Mouse (Mus musculus): ENCODE data around the gene Nat8f2.
"Not testable (repeated sequence)": the region's sequence is repeated elsewhere in the genome, so short reads cannot be mapped to it uniquely, and the experiment has no call there.

Gene Nat8f2

DNA sequence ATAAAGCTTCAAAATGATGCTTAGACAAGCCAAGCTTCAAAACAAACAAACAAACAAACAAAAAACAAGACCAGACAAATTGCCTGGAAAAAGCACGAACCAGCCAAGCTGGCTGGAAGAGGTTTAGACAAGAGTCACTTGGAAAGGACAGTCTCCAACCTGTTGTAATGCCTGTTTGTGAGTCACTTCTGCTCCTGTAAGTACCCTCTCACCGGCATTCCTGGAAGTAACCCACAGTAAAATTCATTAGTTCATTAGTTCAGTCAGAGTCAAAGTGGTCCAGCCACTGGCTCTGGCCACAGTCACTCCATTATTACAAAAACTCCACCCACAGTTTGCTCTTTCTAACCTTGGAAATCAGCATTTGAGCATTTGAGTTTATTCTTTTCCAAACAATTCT lies 5.1 kb downstream of the Nat8f2 start:
- DNase-seq (ENCODE audit: low spot score in 2 of 2), result no peak

DNA sequence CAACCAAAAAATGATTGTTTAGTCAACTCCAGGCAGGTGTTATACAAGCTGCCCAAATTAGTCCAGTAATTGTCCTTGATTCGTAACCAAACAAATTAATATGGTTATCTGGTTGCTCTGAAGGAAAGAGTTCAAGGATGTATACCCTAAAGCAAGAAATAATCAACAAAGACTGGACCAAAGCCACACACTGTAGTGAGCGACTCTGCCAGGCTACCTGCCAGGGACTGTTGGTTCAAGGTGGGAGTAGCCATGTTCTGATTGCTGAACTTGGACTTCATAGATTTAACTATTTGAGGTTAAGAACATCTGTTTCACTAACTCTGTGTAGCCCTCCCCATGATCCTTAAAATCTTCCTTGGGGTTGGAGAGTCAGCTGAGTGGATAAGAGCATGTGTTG lies 5.8 kb downstream of the Nat8f2 start:
- DNase-seq (ENCODE audit: low spot score in 2 of 2), result no peak

DNA sequence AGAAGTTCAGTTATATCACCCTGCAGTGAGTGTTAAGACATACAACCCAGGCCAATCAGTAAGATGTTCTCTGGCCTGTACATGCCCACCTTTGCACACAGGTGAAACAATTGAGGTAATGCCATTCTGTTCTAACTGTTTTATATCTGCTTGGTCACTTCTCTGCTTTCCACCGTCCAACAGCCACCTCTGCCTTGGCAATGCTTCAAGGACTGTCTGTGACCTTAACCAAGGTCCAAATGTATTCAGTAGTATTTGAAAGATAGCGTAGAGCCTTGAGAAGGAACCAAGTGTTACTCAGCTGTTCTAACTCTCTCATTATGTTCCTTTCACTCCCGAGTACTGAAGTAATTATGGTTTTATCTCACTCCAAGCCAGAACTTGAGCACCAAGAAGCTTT lies 6.4 kb downstream of the Nat8f2 start:
- DNase-seq (ENCODE audit: low spot score in 2 of 2), result no peak

DNA sequence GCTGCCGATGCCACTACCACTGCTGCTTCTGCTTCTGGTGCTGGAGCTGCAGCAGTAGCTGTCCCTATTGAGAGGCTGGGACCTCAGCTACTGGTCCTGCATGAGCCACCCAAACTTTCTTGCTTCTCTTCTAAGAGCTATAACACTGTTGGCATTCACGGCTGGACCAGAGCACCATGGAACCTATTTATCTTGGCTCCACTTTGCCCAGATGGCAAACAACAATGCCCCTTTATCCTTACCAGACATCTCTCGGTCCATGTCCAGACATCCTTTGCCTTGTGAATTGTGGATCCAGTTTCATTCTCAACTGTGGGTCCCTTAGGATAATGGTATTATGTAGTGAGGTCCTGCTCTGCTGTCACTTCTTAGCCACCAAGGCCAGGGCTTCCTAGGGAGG lies 7.7 kb downstream of the Nat8f2 start:
- DNase-seq (ENCODE audit: low spot score in 2 of 2), result no peak

DNA sequence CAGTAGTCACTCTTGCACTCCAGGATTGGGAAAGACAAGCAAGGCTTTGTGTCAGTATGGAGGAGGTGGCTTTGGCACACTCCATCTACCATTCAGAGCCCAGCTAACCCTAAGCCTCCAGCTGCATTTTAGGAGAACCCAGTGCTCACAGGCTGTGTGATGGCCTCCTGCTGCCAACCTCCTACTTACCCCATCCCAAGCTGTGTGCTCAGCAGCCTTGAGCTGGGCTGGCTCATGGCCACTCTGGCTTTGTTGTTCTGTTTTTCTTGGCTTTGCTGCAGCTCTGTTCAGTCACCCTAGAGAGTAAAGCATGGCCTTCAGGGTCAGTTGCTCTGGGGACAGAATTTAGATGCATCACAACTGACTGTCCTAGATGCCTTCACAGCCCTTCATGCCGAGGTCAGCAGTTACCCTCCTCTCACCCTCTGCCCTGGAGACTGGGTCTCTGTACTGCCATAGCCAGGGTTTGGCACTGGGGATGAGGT lies 12.7 kb downstream of the Nat8f2 start:
- DNase-seq (ENCODE audit: low spot score in 2 of 2), result peak in 1 of 2 experiments; percentile 67

DNA sequence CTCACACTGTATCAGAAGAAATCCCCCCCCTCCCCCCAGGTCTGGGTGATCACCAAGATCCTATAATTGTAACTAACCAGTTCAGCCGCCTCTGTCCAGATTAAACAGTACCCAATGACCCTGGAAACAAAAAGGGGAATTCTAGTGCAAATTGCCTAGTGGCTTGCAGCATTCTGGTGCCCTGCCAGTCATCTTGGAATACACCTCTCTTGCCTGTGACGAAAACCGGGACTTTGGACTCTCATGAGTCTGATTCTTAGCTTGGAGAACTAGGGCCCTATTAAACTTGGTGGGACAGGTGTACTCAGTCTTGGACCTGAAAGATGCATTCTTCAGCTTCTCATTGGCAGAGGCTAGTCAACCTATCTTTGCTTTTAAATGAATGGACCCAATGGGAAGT lies 15.5 kb downstream of the Nat8f2 start:
- no peak for DNase-seq (ENCODE audit: low spot score in 2 of 2)

DNA sequence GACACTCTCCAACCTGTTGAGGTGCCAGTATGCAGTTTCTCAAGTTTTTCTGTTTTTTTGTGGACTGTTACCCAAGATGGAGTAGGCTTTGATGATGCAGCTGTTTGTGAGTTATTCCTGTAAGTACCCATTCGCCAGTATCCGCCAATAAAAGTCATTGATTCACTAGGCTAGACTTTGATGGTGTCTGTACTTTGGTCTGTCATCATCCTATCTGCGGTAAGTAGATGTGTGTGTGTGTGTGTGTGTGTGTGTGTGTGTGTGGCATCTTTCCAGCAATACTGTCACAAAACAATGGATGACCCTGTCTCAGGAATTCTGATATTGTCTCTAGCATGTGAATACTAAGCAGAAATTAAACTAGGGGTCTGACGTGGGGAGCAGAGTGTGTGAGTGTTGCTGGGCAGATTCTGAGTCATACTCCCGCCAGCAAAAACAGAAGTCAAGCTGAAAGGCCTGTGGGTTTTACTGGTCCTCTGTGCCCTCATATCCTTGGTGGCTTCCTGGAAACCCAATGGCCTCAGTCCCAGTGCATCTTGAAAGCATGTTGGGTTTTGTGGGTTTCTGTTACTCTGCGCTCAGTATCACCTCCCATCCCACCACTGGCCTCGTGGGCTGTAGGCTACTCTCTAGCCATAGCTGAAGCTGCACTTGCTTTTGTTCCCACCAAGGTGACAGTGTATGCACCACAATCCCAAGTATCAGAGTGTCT lies 17.7 kb downstream of the Nat8f2 start:
- DNase-seq (ENCODE audit: low spot score in 2 of 2), result no peak

DNA sequence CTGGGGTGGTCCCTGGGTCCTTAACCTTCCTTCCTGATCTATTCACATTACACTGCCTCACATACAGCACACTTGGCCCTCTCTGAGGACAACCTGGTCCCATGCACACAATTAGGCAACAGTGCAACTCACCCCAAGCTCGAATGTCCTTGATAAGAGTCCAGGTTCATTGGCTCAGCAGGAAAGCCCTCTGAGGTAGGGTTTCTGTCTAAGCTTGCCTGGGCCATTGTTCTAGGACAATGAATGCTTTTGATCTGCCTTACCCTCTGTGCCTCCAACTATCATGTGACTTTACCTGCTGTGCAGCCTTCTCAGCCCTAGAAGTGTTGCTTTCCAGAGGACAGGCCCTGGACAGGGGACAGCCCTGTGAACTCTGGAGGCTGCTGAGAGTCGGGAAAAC lies 19.7 kb downstream of the Nat8f2 start:
- no peak for DNase-seq (ENCODE audit: low spot score in 2 of 2)

DNA sequence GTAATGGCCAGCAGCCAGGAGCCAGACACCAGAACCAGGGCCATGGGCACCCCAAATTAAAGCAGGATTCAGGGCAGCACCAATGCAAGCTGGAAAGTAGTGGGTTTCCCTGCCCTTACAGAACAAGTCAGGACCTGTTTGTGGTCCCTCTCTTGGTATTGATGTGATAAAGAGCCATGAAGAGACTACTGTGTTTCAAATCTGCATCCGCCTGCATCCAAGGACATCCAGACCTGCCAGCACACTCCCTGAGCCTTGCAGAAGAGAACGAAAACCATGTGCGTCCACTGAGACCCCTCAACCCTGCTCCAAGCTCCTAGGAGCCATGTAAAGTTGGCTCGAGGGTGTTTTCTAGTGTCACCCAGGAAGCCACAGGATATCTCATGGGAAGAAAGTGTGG lies 20.8 kb downstream of the Nat8f2 start:
- DNase-seq (ENCODE audit: low spot score in 2 of 2), result no peak

DNA sequence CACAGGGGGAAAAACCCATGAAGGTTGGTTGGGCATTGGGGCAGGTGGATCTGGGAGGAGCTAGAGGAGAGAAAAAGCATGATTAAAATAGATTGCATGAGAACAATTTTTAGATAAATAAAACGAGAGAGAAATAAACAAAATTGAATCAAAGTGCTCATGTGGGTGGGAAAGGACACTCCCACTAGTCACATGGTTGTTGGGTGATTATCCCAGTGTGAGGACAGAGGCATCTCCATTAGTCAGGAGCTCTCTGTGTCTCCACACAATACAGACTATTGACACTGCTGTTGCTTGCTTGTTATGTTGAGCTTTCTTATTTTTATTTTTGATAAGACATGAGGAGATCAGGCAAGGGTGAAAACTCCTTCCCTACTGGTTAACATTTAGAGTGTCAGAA lies 22.0 kb downstream of the Nat8f2 start:
- DNase-seq (ENCODE audit: low spot score in 2 of 2), result no peak

DNA sequence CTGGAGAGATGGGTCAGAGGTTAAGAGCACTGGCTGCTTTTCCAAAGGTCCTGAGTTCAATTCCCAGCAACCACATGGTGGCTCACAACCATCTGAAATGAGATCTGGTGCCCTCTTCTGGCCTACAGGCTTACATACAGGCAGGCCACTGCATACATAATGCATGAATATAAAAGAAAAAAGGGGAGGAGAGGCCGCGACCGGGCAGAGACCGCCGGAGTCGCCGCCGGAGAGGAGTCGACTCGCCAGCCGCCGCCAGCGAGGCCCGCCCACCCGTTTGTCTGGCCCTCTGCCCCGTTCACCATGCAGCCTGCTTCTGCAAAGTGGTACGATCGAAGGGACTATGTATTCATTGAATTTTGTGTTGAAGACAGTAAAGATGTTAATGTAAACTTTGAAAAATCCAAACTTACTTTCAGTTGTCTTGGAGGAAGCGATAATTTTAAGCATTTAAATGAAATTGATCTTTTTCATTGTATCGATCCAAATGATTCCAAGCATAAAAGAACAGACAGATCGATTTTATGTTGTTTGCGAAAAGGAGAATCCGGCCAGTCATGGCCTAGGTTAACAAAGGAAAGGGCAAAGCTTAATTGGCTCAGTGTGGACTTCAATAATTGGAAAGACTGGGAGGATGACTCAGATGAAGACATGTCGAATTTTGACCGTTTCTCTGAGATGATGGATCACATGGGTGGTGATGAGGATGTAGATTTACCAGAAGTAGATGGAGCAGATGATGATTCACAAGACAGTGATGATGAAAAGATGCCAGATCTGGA lies 25.1 kb downstream of the Nat8f2 start:
- not testable (repeated sequence) for DNase-seq (ENCODE audit: low spot score in 2 of 2)

DNA sequence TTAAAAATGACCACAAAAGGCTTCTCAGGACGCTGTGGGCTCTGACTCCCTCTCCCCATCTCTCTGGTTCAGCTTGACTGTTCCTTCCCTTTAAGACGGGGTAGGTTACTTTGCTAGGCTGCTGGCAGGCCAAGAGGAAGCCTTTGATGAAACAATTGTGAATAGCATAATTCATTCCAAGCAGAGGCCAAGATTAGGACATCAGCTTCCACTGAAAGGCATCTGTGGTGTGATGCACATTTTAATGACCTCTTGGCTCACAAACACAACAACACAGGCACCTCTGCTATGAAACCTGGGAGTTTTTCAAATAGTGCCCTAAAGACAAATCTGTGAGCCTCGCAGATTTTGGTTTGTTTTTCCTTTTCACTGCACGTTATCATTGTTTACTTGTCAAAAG lies 29.0 kb downstream of the Nat8f2 start:
- no peak for DNase-seq (ENCODE audit: low spot score in 2 of 2)

DNA sequence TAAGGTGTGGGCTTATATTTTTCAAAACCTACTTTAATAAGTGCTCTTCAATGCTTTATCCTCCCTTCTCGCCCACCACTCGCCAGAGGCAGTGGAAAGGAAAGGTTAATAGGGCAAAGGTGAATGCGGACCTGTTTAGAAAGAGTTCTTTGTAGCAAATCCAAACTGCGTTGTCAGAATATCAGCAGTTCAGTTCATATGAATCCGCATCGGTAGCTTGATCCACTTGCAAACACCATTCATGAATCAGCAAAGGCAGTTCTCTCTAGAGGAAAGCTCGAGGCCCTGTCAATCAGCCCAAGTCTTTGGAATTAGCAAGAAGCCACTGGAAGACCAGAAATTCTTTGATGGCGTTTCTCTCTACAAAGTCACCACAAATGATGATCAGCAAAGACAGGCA lies 30.3 kb downstream of the Nat8f2 start:
- no peak for DNase-seq (ENCODE audit: low spot score in 2 of 2)

DNA sequence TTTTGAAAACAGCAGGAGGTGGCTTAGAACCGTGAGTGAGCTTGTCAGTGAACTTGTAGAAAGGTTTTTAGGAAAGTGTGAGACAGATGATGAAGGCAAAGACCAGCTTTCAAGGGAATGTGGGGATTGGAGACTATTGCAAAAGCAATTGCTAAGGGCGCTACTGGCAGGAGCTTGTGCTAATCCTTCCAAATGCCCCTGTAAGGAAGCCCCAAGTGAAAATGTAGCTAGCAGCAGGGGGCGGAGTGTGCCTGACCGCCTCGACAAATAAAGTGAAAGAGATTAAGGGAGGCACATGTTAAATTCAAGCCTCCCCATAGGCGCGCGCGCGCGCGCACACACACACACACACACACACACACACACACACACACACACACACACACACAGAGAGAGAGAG lies 31.7 kb downstream of the Nat8f2 start:
- peak in 1 of 2 experiments; percentile 23 for DNase-seq (ENCODE audit: low spot score in 2 of 2)

DNA sequence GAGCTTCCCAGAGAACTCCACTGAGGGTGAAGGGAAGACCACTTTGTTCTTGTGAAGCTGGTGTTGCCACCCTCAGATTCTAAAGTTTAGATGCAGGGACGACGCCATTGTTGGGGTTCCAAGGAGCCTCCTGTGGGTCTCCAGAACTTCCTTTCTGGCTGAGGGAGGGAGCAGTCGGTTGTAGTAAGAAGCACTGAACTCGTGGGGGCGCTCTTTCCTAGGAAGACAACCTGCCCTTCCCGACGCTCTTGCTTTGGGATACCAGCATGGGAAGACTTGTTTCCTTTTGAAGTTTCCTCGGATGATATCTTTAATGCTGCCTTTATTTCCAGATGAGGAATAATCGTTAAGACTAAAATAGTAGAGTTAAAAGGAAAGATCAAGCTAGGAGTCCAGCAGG lies 32.1 kb downstream of the Nat8f2 start:
- peak; percentile 17 to 49 for DNase-seq (ENCODE audit: low spot score in 2 of 2)

DNA sequence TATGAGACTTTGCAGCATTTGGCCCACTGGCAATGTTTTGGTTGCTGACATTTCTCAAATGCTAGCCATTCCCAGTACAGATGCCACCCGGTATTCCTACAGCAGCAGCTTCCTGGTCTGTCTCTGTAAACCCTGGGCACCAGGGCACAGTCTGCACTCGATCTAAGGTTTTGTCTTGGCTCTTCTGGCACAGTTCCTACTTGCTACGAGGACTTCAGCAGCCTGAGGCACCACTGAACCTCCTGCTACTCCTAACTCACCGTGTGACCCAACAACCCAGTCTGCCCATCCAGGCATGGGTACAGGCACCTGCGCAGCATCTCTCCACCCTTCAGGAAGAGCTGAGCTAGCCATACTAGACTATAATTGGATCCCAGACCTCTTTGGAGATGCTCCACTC lies 32.9 kb downstream of the Nat8f2 start:
- DNase-seq (ENCODE audit: low spot score in 2 of 2), result not testable (repeated sequence)

DNA sequence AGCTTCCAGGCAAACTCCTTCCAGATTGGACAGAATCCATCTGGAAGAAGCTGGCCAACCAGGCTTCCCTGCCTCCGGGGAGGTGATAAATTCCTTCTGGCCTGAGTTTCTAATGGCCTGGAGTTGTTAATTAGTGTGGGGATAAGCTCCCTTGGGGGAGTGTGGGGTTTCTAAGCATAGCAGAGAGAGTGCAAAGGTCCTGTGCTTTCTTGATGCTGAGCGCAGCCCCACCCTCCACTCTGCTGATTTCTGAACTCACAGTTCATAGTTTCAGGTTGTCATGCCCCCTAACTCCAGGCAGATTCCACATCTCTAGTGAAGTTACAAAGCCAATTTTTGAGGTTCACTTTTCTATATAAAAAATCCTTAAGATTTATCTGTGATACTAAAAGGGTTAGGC lies 33.9 kb downstream of the Nat8f2 start:
- not testable (repeated sequence) for DNase-seq (ENCODE audit: low spot score in 2 of 2)

DNA sequence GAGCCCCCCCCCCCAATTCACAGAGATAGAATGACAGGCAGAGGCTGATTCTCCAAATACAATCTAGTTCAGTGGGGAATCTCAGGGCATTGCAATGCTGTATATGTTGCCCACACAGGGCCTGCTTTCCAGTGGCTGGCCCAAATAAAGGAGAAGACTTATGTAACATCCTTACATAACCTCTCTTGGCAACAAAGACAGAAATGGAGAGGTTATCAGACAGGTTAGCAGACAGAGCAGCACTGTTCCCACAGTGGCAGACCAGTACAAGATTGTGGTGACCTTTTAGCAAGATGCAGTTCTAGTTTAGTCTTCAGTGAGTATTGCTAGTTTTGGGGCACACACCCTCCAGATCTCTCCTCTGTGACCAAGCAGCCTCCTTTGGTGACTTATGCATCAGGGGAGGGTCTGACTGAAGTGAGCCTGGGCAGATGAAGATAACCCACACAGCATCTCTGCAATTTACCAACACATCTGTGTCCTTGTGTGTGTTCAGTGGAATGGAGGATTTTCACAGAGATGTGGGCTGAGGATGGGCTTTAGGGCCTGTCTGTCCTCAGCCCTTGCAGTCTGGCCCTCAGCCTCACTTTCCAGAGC lies 34.4 kb downstream of the Nat8f2 start:
- not testable (repeated sequence) for DNase-seq (ENCODE audit: low spot score in 2 of 2)

DNA sequence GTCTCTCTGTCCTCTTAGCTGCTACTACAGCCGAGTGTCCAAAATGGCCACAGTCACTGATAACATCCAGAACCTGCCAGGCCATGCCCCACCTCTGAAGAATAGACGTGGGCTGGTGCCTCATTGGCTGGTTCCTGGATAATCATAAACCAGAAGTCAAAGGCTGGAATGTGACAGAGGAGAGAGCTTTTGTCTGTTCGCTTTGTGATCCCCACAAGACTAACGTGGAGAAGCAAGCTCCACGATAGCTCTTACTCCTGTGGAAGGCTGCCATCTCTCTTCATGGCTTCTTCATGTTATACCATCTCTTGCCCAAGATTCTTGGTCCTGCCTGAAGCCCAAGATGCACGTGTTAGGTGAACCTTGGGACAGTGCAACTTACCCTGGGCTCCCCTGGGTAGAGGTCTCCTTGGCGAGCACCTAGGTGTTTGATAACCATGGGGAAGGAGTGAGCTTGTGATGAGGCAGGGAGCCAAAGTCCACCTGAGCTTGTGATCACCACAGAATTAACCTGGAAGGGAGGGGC lies 37.1 kb downstream of the Nat8f2 start, which contains the start of gene Nat8:
Nat8 (minus strand) TSS at position 287 of the 526 bp plus-strand sequence.
- DNase-seq (ENCODE audit: low spot score in 2 of 2), result no peak

DNA sequence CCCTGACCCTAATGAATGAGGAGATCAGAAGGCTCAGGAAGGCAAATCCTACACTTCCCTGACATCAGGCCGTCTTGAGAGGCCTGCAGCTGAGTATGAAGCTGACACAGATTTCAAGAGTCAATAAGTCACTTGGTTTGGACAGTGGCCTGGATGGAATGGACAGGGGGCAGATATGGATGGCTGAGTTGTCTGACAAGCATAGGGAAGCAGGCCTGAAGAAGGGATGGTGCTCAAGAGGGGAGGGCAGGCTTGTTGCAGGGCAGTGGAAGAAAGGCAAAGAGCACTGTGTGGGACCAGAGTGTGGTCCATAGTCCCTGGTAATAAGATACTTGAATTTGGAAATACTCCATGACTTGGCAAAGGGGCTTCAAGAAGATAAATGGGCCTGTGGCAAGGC lies 39.5 kb downstream of the Nat8f2 start:
- no peak for DNase-seq (ENCODE audit: low spot score in 2 of 2)

DNA sequence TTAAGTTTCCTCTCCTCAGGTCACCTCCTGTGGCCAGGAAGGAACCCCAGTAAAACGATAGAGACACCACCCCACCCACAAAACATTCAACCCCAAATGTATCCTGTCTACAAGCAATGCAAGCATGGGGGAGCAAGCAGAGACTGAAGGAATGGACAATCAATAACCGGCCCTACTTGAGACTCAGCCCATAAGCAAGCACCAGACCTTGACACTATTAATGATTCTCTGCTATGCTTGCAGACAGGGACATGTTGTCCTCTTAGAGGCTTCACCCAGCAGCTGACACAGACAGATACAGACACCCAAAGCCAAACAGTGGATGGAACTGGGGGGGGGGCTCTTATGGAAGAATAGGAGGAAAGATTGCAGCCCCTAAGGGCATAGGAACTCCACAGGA lies 43.1 kb downstream of the Nat8f2 start:
- no peak for DNase-seq (ENCODE audit: low spot score in 2 of 2)

DNA sequence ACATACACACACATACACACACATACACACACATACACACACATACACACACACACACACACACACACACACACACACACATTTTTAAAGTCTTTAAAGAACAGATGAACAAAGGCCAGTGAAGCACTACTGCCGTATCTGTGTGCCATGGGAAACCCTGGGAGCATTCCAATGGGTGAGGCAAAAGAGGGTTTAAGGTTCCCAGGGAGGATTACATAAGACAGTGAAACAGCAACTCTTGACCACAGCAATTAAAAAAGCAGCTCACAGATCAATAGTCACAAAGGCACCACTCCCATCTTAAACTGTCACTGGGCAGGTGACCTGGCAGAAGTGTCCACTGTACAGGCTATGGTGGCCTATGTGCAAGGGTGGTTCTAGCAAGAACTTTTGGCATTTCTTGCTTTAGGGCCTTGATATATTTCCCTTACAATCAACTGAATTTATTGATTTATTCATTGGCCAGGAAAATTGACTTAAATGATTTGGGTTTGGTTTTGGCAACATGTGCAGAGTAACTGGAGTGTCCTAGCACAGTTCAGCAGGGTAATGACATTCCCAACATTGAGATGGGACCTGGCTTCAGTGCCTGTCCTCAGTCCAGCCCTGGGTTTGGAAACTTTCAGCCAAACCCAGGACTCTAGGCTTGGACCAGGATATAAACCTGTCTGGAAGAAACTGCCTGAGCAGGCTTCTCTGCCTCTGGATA lies 45.4 kb downstream of the Nat8f2 start:
- no peak for DNase-seq (ENCODE audit: low spot score in 2 of 2)

Measured in urinary bladder, postnatal 36 days (tissue).